Mouse (Mus musculus): ENCODE results near the gene Tma16.
A peak's percentile ranks its signal among the peaks of the same experiment; 100 is the strongest.

DNA sequence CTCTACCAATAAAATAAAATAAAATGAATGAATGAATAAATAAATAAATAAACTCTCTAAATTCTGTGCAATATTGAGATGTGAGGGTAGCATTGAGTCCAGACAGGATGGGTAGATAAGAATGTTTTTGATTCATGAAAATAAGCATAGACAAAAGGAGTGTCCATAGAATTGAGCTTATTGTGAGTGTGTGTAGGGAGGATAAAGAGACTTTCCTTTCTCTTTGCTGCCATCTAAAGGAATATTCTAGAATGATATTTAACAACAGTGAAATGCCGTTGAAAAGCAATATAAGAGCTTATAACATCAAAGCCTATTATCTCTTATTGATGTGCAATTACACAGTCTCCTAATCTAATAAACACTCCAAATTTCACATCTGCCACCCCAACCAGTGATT is 45.2 kb downstream of the Tma16 start:
- TF ChIP-seq EP300 (IDR thresholded peaks at IDR 0.05; ENCODE audit: insufficient read depth, low read depth, low read length): no peak
- peak; percentile 49 for TF ChIP-seq CTCF (IDR thresholded peaks at IDR 0.05)

Measured in heart, adult 2 months (tissue).